8 mouse cellular contexts compared by ENCODE assay signal in the genomic region with DNA sequence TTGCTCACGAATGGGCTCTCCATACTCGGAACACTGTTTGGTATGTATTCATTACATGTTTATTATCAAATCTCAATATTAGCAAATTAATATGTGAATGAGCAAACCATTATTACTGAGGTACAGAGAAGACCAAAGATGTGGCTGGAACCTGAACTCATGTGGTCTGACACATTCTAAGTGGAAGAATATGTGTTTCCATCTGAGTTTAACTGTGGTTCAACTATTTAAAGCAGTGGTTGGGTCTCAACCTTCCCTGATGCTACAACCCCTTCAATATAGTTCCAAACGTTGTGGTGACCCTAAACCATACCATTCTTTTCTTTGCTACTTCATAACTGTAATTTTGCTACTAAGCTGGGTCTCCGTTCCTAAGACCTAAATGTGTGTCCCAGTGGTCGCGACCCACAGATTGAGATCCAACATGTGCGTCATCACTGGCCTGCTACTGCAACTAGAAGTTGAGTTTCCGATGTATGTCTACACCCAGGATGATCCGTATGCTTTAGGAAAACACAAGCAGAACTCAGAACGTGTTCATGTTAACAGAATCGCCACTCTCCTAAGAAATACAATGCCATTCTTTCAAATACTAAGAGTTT. TPM values are rescaled to one million over a fixed set of nuclear protein-coding genes. Genes with fewer than 3 reads are reported as not detected.
DNase-seq lines count a peak whose midpoint lies in the region; ATAC-seq and TF ChIP-seq lines count a peak whose summit lies in the region.

No protein-coding gene starts in this region.

- H3K4me1 ChIP-seq in intestine, embryonic 14.5 days (replicated peaks; ENCODE audit: control insufficient read depth, insufficient read depth, low read length) = peaks cover 7% of the 10 kb centered on the region; the same call in 1 of the 2 replicates
- H3K4me1 ChIP-seq in stomach, embryonic 16.5 days (ENCODE audit: control insufficient read depth, insufficient read depth, low read length) = peaks cover 16% of the 10 kb centered on the region; the same call in 1 of the 2 replicates

- no peak for ATAC-seq in intestine, embryonic 14.5 days (replicated peaks; ENCODE audit: low FRiP score, low TSS enrichment, low read depth)
- no peak for ATAC-seq in stomach, embryonic 16.5 days (ENCODE audit: insufficient read depth, low FRiP score)

- no peaks in the 10 kb centered on the region for H3K27me3 ChIP-seq in intestine, embryonic 14.5 days (replicated peaks; ENCODE audit: control insufficient read depth, insufficient read depth, low read length)
- no peaks in the 10 kb centered on the region for H3K27me3 ChIP-seq in stomach, embryonic 16.5 days (ENCODE audit: control insufficient read depth, insufficient read depth, low read length)

- H3K9me3 ChIP-seq in intestine, embryonic 14.5 days (ENCODE audit: control insufficient read depth, low read length) = no peaks in the 10 kb centered on the region
- H3K9me3 ChIP-seq in stomach, embryonic 16.5 days (replicated peaks; ENCODE audit: control insufficient read depth, low read length) = no peaks in the 10 kb centered on the region

- DNase-seq in gastrocnemius, adult 2 months = no peak
- no peak for DNase-seq in gastrocnemius, adult 18-20 months (ENCODE audit: low spot score)
- DNase-seq in thymus, postnatal 0 days (ENCODE audit: low spot score) = peak; percentile 43
- no peak for DNase-seq in thymus, postnatal 4 days
- no peak for DNase-seq in intestine, embryonic 14.5 days (ENCODE audit: low spot score)
- DNase-seq in frontal cortex, adult 2 months (ENCODE audit: extremely low spot score in 1 of 2, low spot score in 1 of 2) = no peak
- DNase-seq in right cerebral cortex, postnatal 36 days (ENCODE audit: low spot score in 2 of 2) = no peak

- no peak overlapping the region for H3K9ac ChIP-seq in intestine, embryonic 14.5 days (ENCODE audit: low read length)
- H3K9ac ChIP-seq in stomach, embryonic 16.5 days (ENCODE audit: low read length) = peak overlapping the region; percentile 50; the same call in 1 of the 2 replicates

- intact Hi-C loops in gastrocnemius, adult 2 months (cut with DNase I) = no loop called here

- H3K36me3 ChIP-seq in intestine, embryonic 14.5 days (ENCODE audit: control insufficient read depth, insufficient read depth, low read length) = no peaks in the 10 kb centered on the region
- H3K36me3 ChIP-seq in stomach, embryonic 16.5 days (ENCODE audit: control insufficient read depth, insufficient read depth, low read length) = no peaks in the 10 kb centered on the region

- peak overlapping the region; percentile 74; the same call in 1 of the 2 replicates for H3K4me3 ChIP-seq in gastrocnemius, adult 2 months
- H3K4me3 ChIP-seq in intestine, embryonic 14.5 days (ENCODE audit: low read depth, low read length) = peak overlapping the region; percentile 64
- H3K4me3 ChIP-seq in stomach, embryonic 16.5 days (replicated peaks; ENCODE audit: low read length) = peak overlapping the region; percentile 28

- 59% methylated on average over 11 of the region's 11 CpGs for WGBS in intestine, embryonic 14.5 days
- 51% methylated on average over 11 of the region's 11 CpGs for WGBS in stomach, embryonic 16.5 days

- peak overlapping the region; percentile 64 for H3K4me2 ChIP-seq in intestine, embryonic 14.5 days (ENCODE audit: low read length)
- H3K4me2 ChIP-seq in stomach, embryonic 16.5 days (ENCODE audit: low read depth, low read length) = peak overlapping the region; percentile 61

- TF ChIP-seq CTCF in gastrocnemius, adult 2 months (IDR thresholded peaks at IDR 0.05) = no peak

- no peak overlapping the region for H3K27ac ChIP-seq in gastrocnemius, adult 2 months
- H3K27ac ChIP-seq in intestine, embryonic 14.5 days (ENCODE audit: low read depth) = no peak overlapping the region
- H3K27ac ChIP-seq in stomach, embryonic 16.5 days (ENCODE audit: low read length) = no peak overlapping the region

RNA-seq across cellular contexts. Expression of a gene that starts 1.5 kb away (rescaled TPM):
- under 1 TPM; 0.10 to 0.11 TPM for total RNA-seq in gastrocnemius, adult 2 months (2021)
- under 1 TPM; 0.07 to 0.09 TPM for total RNA-seq in gastrocnemius, adult 18-20 months (2021)
- polyA plus RNA-seq in thymus, postnatal 0 days (2015; fragmentation: Nextera tagmentation; extraction: Ambion mirVana) = 3.5 and 5.0 TPM in 2 replicates
- 2.5 and 2.8 TPM in 2 replicates for polyA plus RNA-seq in intestine, embryonic 14.5 days (2014; fragmentation: Nextera tagmentation; extraction: Ambion mirVana)
- 1.3 and 1.4 TPM in 2 replicates for polyA plus RNA-seq in stomach, embryonic 16.5 days (2015; fragmentation: Nextera tagmentation; extraction: Ambion mirVana)
- polyA plus RNA-seq in frontal cortex, adult 2 months (2012; rRNA removed) = 0.78 and 0.84 TPM in 2 replicates
